Mouse (Mus musculus) layer of hippocampus, adult 18-20 months (tissue): ENCODE measurements around the gene Uhrf1bp1l. TPM values are rescaled to one million over a fixed set of nuclear protein-coding genes. Genes with fewer than 3 reads are reported as not detected.

Experiments
- DNase-seq, 2 experiments: peaks; one replicate each; pipeline ENCODE4 v3.0.0; 2022; ENCODE audit warnings: low spot score in 2 of 2
- total RNA-seq, 2 experiments: library from RNA; stranded (reverse); gene quantifications; 2 replicates each; pipeline ENCODE4 v1.2.3; 2021

The Uhrf1bp1l gene
- total RNA-seq, 2 experiments from 2014 or later: 72.9 to 74.8 TPM

GRCm38 (mm10) chr10:89833166-89833565 is 88.4 kb downstream of the Uhrf1bp1l start:
- no peak for DNase-seq

DNA sequence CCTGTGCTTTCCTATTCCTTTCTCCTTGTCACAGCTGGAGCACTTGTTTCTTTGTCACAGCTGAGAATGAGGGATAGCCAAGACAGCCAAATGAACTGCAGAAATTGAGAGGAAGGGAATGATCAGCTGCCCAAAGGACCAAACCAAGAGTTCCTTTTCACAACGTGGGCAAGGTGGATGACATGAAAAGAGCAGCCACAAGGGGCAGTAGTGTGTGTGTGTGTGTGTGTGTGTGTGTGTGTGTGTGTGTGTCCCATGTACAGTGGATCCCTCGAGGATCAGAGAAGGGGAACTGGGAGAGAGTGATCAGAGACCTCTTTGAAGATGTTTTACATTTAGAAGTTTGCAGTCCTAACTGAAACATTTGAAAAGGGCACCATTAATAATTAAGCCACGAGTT is 92.7 kb downstream of the Uhrf1bp1l start:
- DNase-seq: no peak

- no peak for DNase-seq
Measured at GRCm38 (mm10) chr10:89838834-89839233, 94.0 kb downstream of the Uhrf1bp1l start.

GRCm38 (mm10) chr10:89850951-89851350 is 106.2 kb downstream of the Uhrf1bp1l start:
- DNase-seq: no peak

- peak; percentile 67 to 84 for DNase-seq
Measured at GRCm38 (mm10) chr10:89855251-89855875, 110.6 kb downstream of the Uhrf1bp1l start.

DNA sequence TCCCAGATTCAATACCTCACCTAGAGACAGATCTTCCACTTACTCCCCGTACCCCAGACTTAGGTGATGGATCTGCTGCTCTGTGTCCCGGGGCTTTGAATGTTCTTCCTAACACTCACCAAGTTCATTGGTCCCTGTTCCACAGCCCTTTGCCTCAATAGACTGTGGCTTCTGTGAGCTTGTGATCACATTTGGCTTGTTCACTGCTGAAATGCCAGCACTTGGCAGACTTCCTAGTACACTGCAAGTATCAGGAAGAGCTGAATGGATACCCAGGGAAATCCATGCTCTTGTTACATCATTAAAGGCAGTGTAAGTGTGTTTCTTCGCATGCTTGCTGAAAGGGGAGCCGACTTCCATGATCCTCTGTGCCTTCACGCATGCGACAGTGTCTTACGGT is 111.5 kb downstream of the Uhrf1bp1l start:
- peak; percentile 56 to 80 for DNase-seq

- no peak for DNase-seq
Measured at GRCm38 (mm10) chr10:89868211-89868610, 123.4 kb downstream of the Uhrf1bp1l start.

DNA sequence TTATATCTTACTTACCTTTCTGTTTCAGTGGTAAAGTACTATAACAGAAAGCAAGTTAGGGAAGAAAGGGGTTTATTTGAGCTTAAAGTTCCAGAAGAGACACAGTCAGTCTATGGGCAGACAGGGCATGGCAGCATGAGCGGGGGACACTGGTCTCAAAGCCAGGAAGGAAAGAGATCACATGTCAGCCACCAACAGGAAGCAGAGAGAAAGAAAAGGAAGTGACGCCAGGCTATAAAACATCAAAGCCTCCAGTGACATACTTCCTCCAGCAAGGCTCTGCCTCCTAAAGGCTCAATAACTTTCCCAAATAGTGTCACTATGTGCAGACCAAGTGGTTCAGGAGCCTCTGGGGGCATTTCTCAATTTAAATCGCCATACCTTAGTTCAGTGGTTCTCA is 124.0 kb downstream of the Uhrf1bp1l start:
- no peak for DNase-seq

Other genes with a start within 250 kb of the Uhrf1bp1l start
- gene Nr1h4, start 211.4 kb upstream of the Uhrf1bp1l start, total RNA-seq: under 1 TPM in 1 of 2 experiments, not detected in 1; 0.20 TPM
- gene Slc17a8, start 123.7 kb upstream of the Uhrf1bp1l start, total RNA-seq: 1 to 10 TPM; 2.5 to 3.8 TPM
- gene Scyl2, start 58.7 kb upstream of the Uhrf1bp1l start, total RNA-seq: 10 to 100 TPM; 26.7 to 27.6 TPM
- gene Actr6, start 12.7 kb upstream of the Uhrf1bp1l start, total RNA-seq: 10 to 100 TPM; 25.4 to 26.4 TPM
- gene Anks1b, start 128.5 kb downstream of the Uhrf1bp1l start, total RNA-seq: 100 to 1,000 TPM; 488 to 500 TPM